Mouse (Mus musculus) erythroblast, embryonic 14.5 days (primary cell): Measurements from ENCODE around the gene Fgf22.

Experiments used
- GATA1 ChIP-seq: IDR thresholded peaks from 2 replicates; pipeline ENCODE4 v1.6.1; 2012; ENCODE audit warnings: low read length, inconsistent platforms, mixed read lengths
- TAL1 ChIP-seq: IDR thresholded peaks from 3 replicates; pipeline ENCODE4 v1.6.1; 2012; ENCODE audit warnings: low read length, inconsistent platforms, mixed read lengths

GRCm38 (mm10) chr10:79735361-79735760 is 19.5 kb upstream of the Fgf22 start:
- TF ChIP-seq GATA1 (no peak), TAL1 (no peak)
